Mouse (Mus musculus) hindbrain, embryonic 15.5 days (tissue): ENCODE data around the gene Grip1. TPM values are rescaled to one million over a fixed set of nuclear protein-coding genes. Genes with fewer than 3 reads are reported as not detected.

ENCODE experiments used
- ATAC-seq: fragments of 200-750 bp; cut with Nextera tagmentation; 2 replicates; pipeline ENCODE4 v1.8.0; 2017; ENCODE audit warnings: low read depth, moderate number of reproducible peaks, moderate TSS enrichment; ENCODE audit not compliant: low FRiP score
- H3K27ac ChIP-seq: fragments of 300-500 bp; sonication (generic); replicated peaks from 2 replicates; pipeline ENCODE4 v1.5.1; 2015; ENCODE audit warnings: mild to moderate bottlenecking, inconsistent platforms
- H3K27me3 ChIP-seq: fragments of 300-500 bp; sonication (generic); 2 replicates; pipeline ENCODE4 v1.6.1; 2015; ENCODE audit warnings: control low read depth, inconsistent platforms
- H3K36me3 ChIP-seq: fragments of 300-500 bp; sonication (generic); 2 replicates; pipeline ENCODE4 v1.6.1; 2015; ENCODE audit warnings: control low read depth, inconsistent platforms
- H3K4me1 ChIP-seq: fragments of 300-500 bp; sonication (generic); replicated peaks from 2 replicates; pipeline ENCODE4 v1.6.1; 2015; ENCODE audit warnings: control low read depth, inconsistent platforms
- H3K4me2 ChIP-seq: fragments of 300-500 bp; sonication (generic); 2 replicates; pipeline ENCODE4 v1.6.1; 2015; ENCODE audit warnings: moderate library complexity, mild to moderate bottlenecking, inconsistent platforms
- H3K4me3 ChIP-seq: fragments of 300-500 bp; sonication (generic); 2 replicates; pipeline ENCODE4 v1.5.1; 2015; ENCODE audit warnings: mild to moderate bottlenecking, inconsistent platforms
- H3K9ac ChIP-seq: fragments of 300-500 bp; sonication (generic); 2 replicates; pipeline ENCODE4 v1.6.1; 2015; ENCODE audit warnings: inconsistent platforms
- H3K9me3 ChIP-seq: fragments of 300-500 bp; sonication (generic); 2 replicates; pipeline ENCODE4 v1.6.1; 2016; ENCODE audit warnings: control low read depth, inconsistent platforms
- WGBS: fragments of 180-500 bp; shearing (Covaris S2); methylation state at CpG from one replicate; pipeline ENCODE4 v1.1.7; 2015; 5-methylcytosine and 5-hydroxymethylcytosine counted together
- polyA plus RNA-seq: library from polyadenylated mRNA; unstranded; fragments of >200 nt; fragmentation: Nextera tagmentation; extraction: Ambion mirVana; gene quantifications from 2 replicates; pipeline ENCODE4 v1.2.1, GENCODE M21; 2015

Gene Grip1
- polyA plus RNA-seq, 1 experiment from 2014 or later = 17.3 TPM

DNA sequence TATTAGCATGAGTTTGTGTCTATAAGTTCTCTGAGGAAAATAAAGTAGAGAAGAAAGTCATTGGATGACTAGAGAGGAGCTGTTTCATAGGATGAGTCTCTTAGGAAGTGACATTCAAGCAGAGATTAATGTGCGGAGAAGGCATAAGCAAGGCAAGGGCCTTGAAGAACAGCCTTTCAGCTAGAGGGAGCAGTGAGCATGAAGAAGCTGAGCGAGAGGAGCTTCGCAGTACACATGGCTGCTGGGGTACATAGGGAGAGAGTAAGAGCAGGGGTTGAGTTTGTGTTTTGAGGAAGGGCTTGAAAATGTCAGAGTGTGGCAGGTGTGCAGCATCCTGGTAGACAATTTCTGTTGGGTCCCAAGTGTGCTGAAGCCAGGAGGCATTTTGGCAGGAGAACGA lies 548.5 kb downstream of the Grip1 start:
- no peaks in the 10 kb centered on the region for H3K27me3 ChIP-seq
- H3K9ac ChIP-seq = no peak overlapping the region
- H3K4me2 ChIP-seq = no peak overlapping the region
- no peak overlapping the region for H3K4me3 ChIP-seq
- H3K9me3 ChIP-seq = no peaks in the 10 kb centered on the region
- no peak for ATAC-seq
- H3K4me1 ChIP-seq = no peaks in the 10 kb centered on the region
- no peak overlapping the region for H3K27ac ChIP-seq
- 85% methylated on average over 4 of the region's 4 CpGs for WGBS
- H3K36me3 ChIP-seq = peaks cover 5% of the 10 kb centered on the region; the same call in 1 of the 2 replicates

DNA sequence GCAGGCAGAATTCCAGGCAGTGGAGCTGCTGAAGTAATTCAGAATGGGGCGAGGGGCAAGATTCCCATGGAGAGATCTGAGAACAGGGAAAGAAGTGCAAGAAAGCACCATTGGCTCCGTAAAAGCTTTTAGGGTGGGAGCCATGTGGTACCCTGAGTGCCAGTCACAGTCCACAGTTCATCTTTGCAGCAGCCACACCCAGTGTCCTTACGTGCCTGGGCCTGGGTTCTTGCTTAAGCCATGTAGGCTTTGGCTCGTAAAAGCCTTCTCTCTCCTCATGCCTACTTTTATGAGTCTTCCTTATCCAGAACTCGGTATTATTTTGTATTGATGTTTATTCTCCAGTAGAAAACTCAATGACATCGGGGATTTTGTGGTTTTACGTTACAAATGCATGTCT lies 550.5 kb downstream of the Grip1 start:
- no peaks in the 10 kb centered on the region for H3K27me3 ChIP-seq
- no peak for ATAC-seq
- WGBS = 92% methylated on average over 7 of the region's 7 CpGs

DNA sequence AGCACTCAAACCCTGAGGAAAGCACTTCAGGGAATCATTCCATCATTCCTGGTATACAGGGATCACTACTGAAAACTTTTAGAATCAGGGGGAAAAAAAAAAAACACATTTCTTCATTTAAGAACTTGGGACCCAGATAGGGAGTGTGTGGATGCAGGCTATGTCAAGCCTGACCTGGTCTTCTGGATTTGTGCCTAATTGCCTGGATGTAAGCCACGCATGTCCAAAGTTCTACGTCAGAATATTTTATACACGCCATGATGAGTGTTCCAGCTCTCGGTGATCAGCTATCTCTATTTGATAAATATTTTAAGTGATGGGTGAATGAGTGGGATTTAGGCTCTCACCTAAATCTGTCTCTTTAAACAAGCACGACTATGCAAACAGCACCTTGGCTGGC lies 552.0 kb downstream of the Grip1 start:
- Histone ChIP-seq H3K4me3 (no peak overlapping the region), H3K9me3 (no peaks in the 10 kb centered on the region), H3K36me3 (peaks cover 11% of the 10 kb centered on the region; the same call in 1 of the 2 replicates), H3K27me3 (no peaks in the 10 kb centered on the region), H3K9ac (no peak overlapping the region), H3K27ac (no peak overlapping the region), H3K4me2 (no peak overlapping the region), H3K4me1 (no peaks in the 10 kb centered on the region)
- 76% methylated on average over 5 of the region's 5 CpGs for WGBS
- no peak for ATAC-seq

More for the DNA sequence above, 550.5 kb downstream of the Grip1 start:
- H3K9ac ChIP-seq = no peak overlapping the region
- no peak overlapping the region for H3K27ac ChIP-seq
- H3K4me3 ChIP-seq = no peak overlapping the region
- H3K9me3 ChIP-seq = no peaks in the 10 kb centered on the region
- H3K36me3 ChIP-seq = peaks cover 5% of the 10 kb centered on the region; the same call in 1 of the 2 replicates
- H3K4me2 ChIP-seq = no peak overlapping the region
- no peaks in the 10 kb centered on the region for H3K4me1 ChIP-seq

DNA sequence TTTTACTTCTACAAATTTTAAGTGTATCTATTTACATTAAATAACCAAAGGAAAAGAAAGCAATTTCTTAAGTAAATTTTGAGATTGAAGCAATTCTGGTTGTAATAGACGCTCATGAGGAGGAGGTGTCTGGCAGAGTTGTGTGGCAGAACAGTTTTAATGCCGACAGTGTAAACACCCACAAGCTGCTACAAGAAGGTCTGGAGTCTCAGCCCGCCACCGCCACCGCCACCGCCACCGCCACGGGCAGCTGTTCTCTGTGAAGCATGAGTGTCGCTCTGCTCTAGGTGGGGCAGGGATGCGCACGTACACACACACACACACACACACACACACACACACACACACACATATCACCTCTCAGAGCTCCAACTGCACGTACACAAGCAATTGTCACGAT lies 558.7 kb downstream of the Grip1 start:
- ATAC-seq = no peak
- Histone ChIP-seq H3K27me3 (no peaks in the 10 kb centered on the region), H3K9me3 (no peaks in the 10 kb centered on the region), H3K4me2 (no peak overlapping the region), H3K4me3 (no peak overlapping the region), H3K27ac (no peak overlapping the region), H3K9ac (no peak overlapping the region), H3K36me3 (0 out of 2 replicates have a peak, but pooled peaks cover 10% of the 10 kb centered on the region), H3K4me1 (no peaks in the 10 kb centered on the region)
- 91% methylated on average over 13 of the region's 13 CpGs for WGBS

DNA sequence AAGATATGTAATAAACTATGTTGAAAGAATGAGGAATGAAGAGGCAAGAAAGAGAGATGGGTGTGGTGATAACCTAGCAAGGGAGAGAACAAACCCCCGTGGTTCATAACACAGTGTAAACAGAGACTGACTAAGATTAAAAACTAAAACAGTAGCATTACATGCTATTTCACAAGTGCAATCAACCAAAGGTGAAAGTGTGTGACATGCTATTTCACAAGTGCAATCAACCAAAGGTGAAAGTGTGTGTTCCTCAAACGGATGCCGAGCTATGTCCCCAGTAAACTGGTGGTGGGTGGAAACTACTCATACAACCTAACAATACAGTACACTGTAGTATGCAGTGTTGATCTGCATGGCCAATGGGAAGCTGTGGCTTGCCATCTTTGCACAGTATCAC lies 561.5 kb downstream of the Grip1 start:
- Histone ChIP-seq H3K4me3 (no peak overlapping the region), H3K9ac (no peak overlapping the region), H3K9me3 (no peaks in the 10 kb centered on the region), H3K27me3 (no peaks in the 10 kb centered on the region), H3K4me2 (no peak overlapping the region), H3K36me3 (peaks cover 5% of the 10 kb centered on the region; the same call in 1 of the 2 replicates), H3K4me1 (no peaks in the 10 kb centered on the region), H3K27ac (no peak overlapping the region)
- WGBS = 85% methylated on average over 3 of the region's 3 CpGs
- no peak for ATAC-seq

DNA sequence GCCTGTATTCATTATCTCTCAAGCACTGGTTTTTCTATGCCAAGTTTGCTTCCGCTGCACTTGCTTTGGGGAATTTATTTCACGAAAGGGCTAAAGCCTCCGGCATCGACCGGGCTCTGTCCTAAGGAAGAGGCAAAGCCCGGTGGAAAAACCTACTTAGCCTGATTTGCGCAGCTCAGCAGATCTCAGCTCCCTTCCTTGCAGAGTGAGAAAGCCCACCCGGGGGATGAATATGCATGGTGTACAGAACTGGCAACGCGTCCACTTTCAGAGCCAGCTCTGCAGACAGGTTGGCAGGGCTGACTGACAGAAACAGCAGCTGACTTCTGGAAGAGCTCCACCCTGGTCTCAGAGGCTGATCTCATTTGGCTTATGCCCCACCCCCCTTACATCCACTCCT lies 572.8 kb downstream of the Grip1 start:
- Histone ChIP-seq H3K36me3 (no peaks in the 10 kb centered on the region), H3K4me3 (no peak overlapping the region), H3K27me3 (no peaks in the 10 kb centered on the region), H3K9ac (no peak overlapping the region), H3K27ac (peak overlapping the region; percentile 61), H3K9me3 (no peaks in the 10 kb centered on the region), H3K4me1 (peaks cover 6% of the 10 kb centered on the region), H3K4me2 (peak overlapping the region; percentile 15; the same call in 1 of the 2 replicates)
- ATAC-seq = peak; percentile 85
- WGBS = 36% methylated on average over 10 of the region's 10 CpGs

DNA sequence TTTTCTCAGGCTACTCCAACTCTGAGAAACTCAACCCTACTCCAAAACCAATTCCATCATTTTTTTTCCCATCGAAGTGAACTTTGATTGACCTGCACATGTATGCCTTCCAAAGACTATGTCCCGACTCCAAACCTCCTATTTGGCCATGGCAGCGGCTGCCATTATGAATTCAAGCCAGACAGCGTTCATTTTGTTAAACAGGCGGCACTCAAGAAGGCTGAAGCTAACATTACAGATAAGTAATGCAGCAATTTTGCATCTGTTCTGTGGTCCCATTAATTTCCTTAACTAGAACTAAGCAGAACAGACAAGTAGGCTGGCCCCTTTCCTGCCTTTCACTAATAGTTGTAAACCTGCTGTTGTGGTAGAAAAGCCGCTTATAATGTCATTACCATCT lies 577.3 kb downstream of the Grip1 start:
- peaks cover 27% of the 10 kb centered on the region for H3K4me1 ChIP-seq
- H3K27ac ChIP-seq = no peak overlapping the region
- no peak overlapping the region for H3K9ac ChIP-seq
- no peak for ATAC-seq
- H3K4me3 ChIP-seq = no peak overlapping the region
- H3K27me3 ChIP-seq = no peaks in the 10 kb centered on the region
- H3K9me3 ChIP-seq = no peaks in the 10 kb centered on the region
- H3K36me3 ChIP-seq = no peaks in the 10 kb centered on the region
- WGBS = 85% methylated on average over 6 of the region's 6 CpGs
- H3K4me2 ChIP-seq = no peak overlapping the region

DNA sequence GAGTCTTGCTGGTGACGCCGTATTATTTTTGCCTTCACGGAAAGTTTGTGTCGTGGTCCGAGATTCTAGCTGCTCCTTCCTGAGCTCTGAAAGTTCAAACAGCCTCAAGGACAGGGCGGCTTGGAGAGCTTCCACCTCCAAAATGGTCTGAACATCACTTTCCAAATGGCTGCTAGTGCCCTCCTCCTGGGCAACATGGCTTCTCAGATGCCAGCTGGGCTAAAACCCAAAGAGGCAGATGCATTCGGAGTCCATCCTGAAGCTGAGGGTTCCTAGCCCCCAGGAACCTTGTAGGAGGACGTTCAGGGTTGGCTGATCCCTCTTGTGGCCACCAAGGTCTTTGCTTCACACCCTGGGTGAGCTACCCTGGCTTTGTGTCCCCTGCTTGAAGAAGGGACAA lies 577.7 kb downstream of the Grip1 start:
- H3K4me2 ChIP-seq = no peak overlapping the region
- no peaks in the 10 kb centered on the region for H3K27me3 ChIP-seq
- peaks cover 29% of the 10 kb centered on the region for H3K4me1 ChIP-seq
- H3K9me3 ChIP-seq = no peaks in the 10 kb centered on the region
- no peak for ATAC-seq
- no peak overlapping the region for H3K27ac ChIP-seq
- H3K36me3 ChIP-seq = no peaks in the 10 kb centered on the region
- H3K4me3 ChIP-seq = no peak overlapping the region
- H3K9ac ChIP-seq = no peak overlapping the region
- WGBS = 84% methylated on average over 8 of the region's 8 CpGs

DNA sequence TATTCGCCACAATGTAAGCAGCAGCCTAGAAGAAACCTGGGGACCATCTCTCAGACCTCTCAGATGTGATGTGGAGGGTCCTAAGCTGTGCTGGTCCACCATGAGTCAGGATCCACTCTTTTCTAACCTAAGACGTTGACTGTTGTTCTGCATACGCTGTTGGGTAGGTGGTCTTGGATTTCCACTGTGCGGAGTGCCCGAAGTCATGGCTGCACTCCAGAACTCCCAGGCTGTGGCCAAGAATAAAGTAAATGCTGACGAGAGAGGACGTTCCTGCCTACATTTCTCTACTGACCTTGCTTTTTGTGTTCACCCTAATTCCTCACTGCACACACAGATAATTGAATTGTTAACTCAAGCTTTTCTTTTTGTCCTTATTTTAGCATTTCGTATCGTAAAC lies 580.2 kb downstream of the Grip1 start:
- peaks cover 26% of the 10 kb centered on the region for H3K4me1 ChIP-seq
- no peak overlapping the region for H3K4me2 ChIP-seq
- ATAC-seq = no peak
- H3K9ac ChIP-seq = no peak overlapping the region
- H3K4me3 ChIP-seq = no peak overlapping the region
- 60% methylated on average over 9 of the region's 9 CpGs for WGBS
- H3K27me3 ChIP-seq = no peaks in the 10 kb centered on the region
- 0 out of 2 replicates have a peak, but pooled peaks cover 2% of the 10 kb centered on the region for H3K36me3 ChIP-seq
- no peak overlapping the region for H3K27ac ChIP-seq
- no peaks in the 10 kb centered on the region for H3K9me3 ChIP-seq

DNA sequence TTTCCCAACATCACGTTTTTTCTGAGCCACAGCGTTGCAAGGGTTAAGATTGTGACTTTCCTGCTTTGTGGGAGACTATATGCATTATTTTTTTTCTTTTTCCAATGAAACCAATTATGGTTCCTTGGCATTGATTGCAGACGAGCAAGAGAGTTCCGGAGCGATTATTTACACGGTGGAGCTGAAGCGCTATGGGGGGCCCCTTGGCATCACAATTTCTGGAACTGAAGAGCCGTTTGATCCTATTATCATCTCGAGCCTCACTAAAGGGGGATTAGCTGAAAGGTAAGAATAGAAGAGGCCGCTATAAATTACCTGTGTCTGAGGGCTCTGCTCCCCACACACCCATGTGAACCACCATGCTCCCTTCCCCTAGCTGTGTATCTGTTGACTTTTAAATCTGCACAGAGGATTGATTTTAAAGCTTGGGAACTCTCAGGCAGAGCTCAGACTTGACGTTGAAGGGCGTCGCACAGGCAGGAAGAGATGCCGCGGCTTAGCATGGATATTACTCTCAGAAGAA lies 581.6 kb downstream of the Grip1 start:
- 41% methylated on average over 15 of the region's 15 CpGs for WGBS
- ATAC-seq = 0 out of 2 replicates have a peak, but pooled peaks have one; percentile 15
- no peaks in the 10 kb centered on the region for H3K9me3 ChIP-seq

DNA sequence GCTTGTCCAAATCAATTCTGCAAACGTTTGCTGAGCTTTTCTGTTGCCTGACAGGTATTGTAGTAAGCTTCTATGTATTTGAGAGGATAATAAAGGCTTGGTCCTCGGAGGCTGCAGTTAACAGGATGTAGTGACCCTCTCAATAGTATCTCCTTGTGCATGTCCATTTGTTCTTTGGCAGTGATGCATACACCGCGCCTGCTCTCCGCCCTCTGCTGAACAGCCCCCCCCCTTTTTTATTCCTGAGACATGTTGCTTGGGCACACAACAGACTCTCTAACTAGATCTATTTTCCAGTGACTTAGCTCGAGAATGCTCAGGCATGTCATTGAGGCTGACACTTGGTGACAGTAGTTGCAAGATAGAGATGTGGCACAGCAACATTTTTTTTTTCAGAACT lies 582.2 kb downstream of the Grip1 start:
- Histone ChIP-seq H3K4me1 (peaks cover 26% of the 10 kb centered on the region), H3K9ac (no peak overlapping the region), H3K4me3 (no peak overlapping the region), H3K36me3 (peaks cover 3% of the 10 kb centered on the region; the same call in 1 of the 2 replicates), H3K9me3 (no peaks in the 10 kb centered on the region), H3K27ac (no peak overlapping the region; the same call in 1 of the 2 replicates), H3K27me3 (no peaks in the 10 kb centered on the region), H3K4me2 (peak overlapping the region; percentile 29)
- ATAC-seq = peak; percentile 54; the same call in 1 of the 2 replicates
- WGBS = 29% methylated on average over 6 of the region's 6 CpGs

More for the DNA sequence above, 581.6 kb downstream of the Grip1 start:
- peaks cover 3% of the 10 kb centered on the region; the same call in 1 of the 2 replicates for H3K36me3 ChIP-seq
- no peak overlapping the region; the same call in 1 of the 2 replicates for H3K27ac ChIP-seq
- no peak overlapping the region for H3K4me3 ChIP-seq
- peak overlapping the region; percentile 29 for H3K4me2 ChIP-seq
- H3K9ac ChIP-seq = no peak overlapping the region
- peaks cover 26% of the 10 kb centered on the region for H3K4me1 ChIP-seq
- H3K27me3 ChIP-seq = no peaks in the 10 kb centered on the region

DNA sequence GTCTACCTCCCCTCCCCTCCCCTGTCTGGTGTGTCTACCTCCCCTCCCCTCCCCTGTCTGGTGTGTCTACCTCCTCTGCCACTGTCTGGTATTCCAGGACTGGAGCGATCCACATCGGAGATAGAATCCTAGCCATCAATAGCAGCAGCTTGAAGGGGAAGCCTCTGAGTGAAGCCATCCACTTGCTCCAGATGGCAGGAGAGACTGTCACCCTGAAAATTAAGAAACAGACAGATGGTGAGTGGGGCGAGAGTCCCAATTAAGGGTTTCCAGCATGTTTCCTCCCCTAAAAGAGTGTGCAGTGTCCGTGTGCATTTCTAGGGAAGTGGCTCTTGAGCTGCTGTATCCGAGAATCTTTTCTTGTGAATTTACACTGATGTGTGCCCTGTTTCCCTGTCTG lies 584.6 kb downstream of the Grip1 start:
- Histone ChIP-seq H3K27ac (no peak overlapping the region), H3K27me3 (no peaks in the 10 kb centered on the region), H3K9ac (no peak overlapping the region), H3K4me2 (no peak overlapping the region), H3K4me1 (peaks cover 26% of the 10 kb centered on the region), H3K9me3 (no peaks in the 10 kb centered on the region), H3K36me3 (peaks cover 3% of the 10 kb centered on the region; the same call in 1 of the 2 replicates), H3K4me3 (no peak overlapping the region)
- WGBS = 84% methylated on average over 5 of the region's 5 CpGs
- no peak for ATAC-seq

DNA sequence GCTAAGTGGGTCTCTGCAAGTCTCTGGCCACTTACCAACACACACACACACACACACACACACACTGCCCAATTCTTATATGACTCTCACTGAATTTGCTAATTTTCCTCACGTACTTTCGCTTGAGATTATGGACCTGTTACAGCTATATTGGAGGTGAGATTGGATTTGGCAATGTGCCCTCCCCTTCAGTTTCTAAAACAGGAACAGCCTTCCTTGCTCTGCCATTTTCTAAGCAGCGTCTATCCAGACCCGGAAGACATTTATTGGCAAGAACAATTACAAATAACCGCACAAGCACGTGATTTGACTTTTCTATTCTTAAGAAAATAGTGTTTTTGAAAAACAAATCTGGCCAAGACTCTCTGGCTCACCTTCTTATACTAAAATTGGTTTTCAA lies 590.6 kb downstream of the Grip1 start:
- ATAC-seq = no peak
- no peak overlapping the region for H3K9ac ChIP-seq
- no peaks in the 10 kb centered on the region for H3K4me1 ChIP-seq
- H3K27ac ChIP-seq = no peak overlapping the region
- H3K4me2 ChIP-seq = no peak overlapping the region
- no peak overlapping the region for H3K4me3 ChIP-seq
- 56% methylated on average over 6 of the region's 6 CpGs for WGBS
- H3K27me3 ChIP-seq = no peaks in the 10 kb centered on the region
- H3K36me3 ChIP-seq = peaks cover 3% of the 10 kb centered on the region; the same call in 1 of the 2 replicates
- no peaks in the 10 kb centered on the region for H3K9me3 ChIP-seq
